Mouse (Mus musculus): ENCODE measurements at regions not wholly inside any gene's neighbourhood (a gene's known extent, or its start where the extent isn't known, plus 50 kb on each side); places are given as distances from the start of the nearest gene placed in this dataset.

GRCm38 (mm10) chr2:128337192-128337591 is 211.4 kb downstream of the Bcl2l11 start:
- no peak for TF ChIP-seq POLR2A (IDR thresholded peaks at IDR 0.05; ENCODE audit: extremely low read depth, insufficient read depth, low read length)
- no peak for TF ChIP-seq CTCF (IDR thresholded peaks at IDR 0.05; ENCODE audit: low read depth, low read length)
